Mouse (Mus musculus) CD4-positive, CD25-positive, alpha-beta regulatory T cell (primary cell): ENCODE measurements around the gene Pik3r6. TPM values are rescaled to one million over a fixed set of nuclear protein-coding genes. Genes with fewer than 3 reads are reported as not detected.

Source experiments
- polyA plus RNA-seq: library from polyadenylated mRNA; unstranded; fragments of 100-300 nt; shearing (Covaris generic); gene quantifications from one replicate; pipeline ENCODE4 v1.2.1, GENCODE M21; 2017

Gene Pik3r6
- polyA plus RNA-seq: 0.07 TPM

GRCm38 (mm10) chr11:68502902-68503629 is at the start of gene Pik3r6:
Pik3r6 (plus strand) TSS chr11:68503019.

GRCm38 (mm10) chr11:68555918-68556584 is 53.2 kb downstream of the Pik3r6 start, which contains the start of gene Mfsd6l:
Mfsd6l (plus strand) TSS chr11:68556186.

GRCm38 (mm10) chr11:68586721-68587120 is 83.9 kb downstream of the Pik3r6 start, which contains the start of gene Ccdc42:
Ccdc42 (plus strand) TSS chr11:68587021.

Other genes starting within 250 kb of the Pik3r6 start
- gene Ntn1, start 102.2 kb upstream of the Pik3r6 start, polyA plus RNA-seq: 1.2 TPM
- 69.2 TPM for gene Pik3r5, start 70.9 kb upstream of the Pik3r6 start, polyA plus RNA-seq
- not detected for gene Mfsd6l, start 53.2 kb downstream of the Pik3r6 start, polyA plus RNA-seq
- gene Ccdc42, start 84.0 kb downstream of the Pik3r6 start, polyA plus RNA-seq: not detected
- 2.5 TPM for gene Myh10, start 188.5 kb downstream of the Pik3r6 start, polyA plus RNA-seq